Mouse (Mus musculus) kidney, embryonic 14.5 days (tissue): ENCODE results near the gene Zscan4f. TPM values are rescaled to one million over a fixed set of nuclear protein-coding genes. Genes with fewer than 3 reads are reported as not detected.
"Not testable (repeated sequence)": the region's sequence is repeated elsewhere in the genome, so short reads cannot be mapped to it uniquely, and the experiment has no call there.

Source experiments
- ATAC-seq: fragments of 200-750 bp; cut with Nextera tagmentation; 2 replicates; pipeline ENCODE4 v1.8.0; 2017; ENCODE audit warnings: moderate number of reproducible peaks, mild to moderate bottlenecking, moderate TSS enrichment, moderate library complexity; ENCODE audit not compliant: low FRiP score, low TSS enrichment
- H3K27ac ChIP-seq: fragments of 300-500 bp; sonication (generic); 2 replicates; pipeline ENCODE4 v1.5.1; 2014; ENCODE audit warnings: low read depth, mild to moderate bottlenecking, low read length, moderate library complexity, mixed read lengths
- H3K27me3 ChIP-seq: fragments of 300-500 bp; sonication (generic); 2 replicates; pipeline ENCODE4 v1.6.1; 2014; ENCODE audit warnings: mild to moderate bottlenecking, low read length; ENCODE audit not compliant: control insufficient read depth, insufficient read depth
- H3K36me3 ChIP-seq: fragments of 300-500 bp; sonication (generic); 2 replicates; pipeline ENCODE4 v1.6.1; 2014; ENCODE audit warnings: low read length, mixed read lengths; ENCODE audit not compliant: control insufficient read depth, insufficient read depth
- H3K4me1 ChIP-seq: fragments of 300-500 bp; sonication (generic); 2 replicates; pipeline ENCODE4 v1.6.1; 2014; ENCODE audit warnings: low read length, mixed read lengths; ENCODE audit not compliant: control insufficient read depth, insufficient read depth
- H3K4me2 ChIP-seq: fragments of 300-500 bp; sonication (generic); replicated peaks from 2 replicates; pipeline ENCODE4 v1.6.1; 2014; ENCODE audit warnings: low read depth, mild to moderate bottlenecking, low read length
- H3K4me3 ChIP-seq: fragments of 300-500 bp; sonication (generic); 2 replicates; pipeline ENCODE4 v1.5.1; 2014; ENCODE audit warnings: mild to moderate bottlenecking, low read length
- H3K9ac ChIP-seq: fragments of 300-500 bp; sonication (generic); 2 replicates; pipeline ENCODE4 v1.6.1; 2014; ENCODE audit warnings: low read depth, mild to moderate bottlenecking, low read length, moderate library complexity
- H3K9me3 ChIP-seq: fragments of 300-500 bp; sonication (generic); 2 replicates; pipeline ENCODE4 v1.6.1; 2016; ENCODE audit warnings: low read length; ENCODE audit not compliant: control insufficient read depth
- WGBS: fragments of 180-500 bp; shearing (Covaris S2); extraction: QIAGEN DNeasy Blood & Tissue Kit; methylation state at CpG from one replicate; pipeline ENCODE4 v1.1.7; 2014; 5-methylcytosine and 5-hydroxymethylcytosine counted together
- microRNA-seq: library from miRNA; unstranded; fragments of <30 nt; microRNA quantifications from one replicate; pipeline ENCODE4, GENCODE M21; 2016
- polyA plus RNA-seq: library from polyadenylated mRNA; unstranded; fragments of >200 nt; fragmentation: Nextera tagmentation; extraction: Ambion mirVana; gene quantifications from 2 replicates; pipeline ENCODE4 v1.2.1, GENCODE M21; 2014

Zscan4f gene
- not detected in 2 replicates for polyA plus RNA-seq

- H3K4me3 ChIP-seq, H3K4me1 ChIP-seq, H3K36me3 ChIP-seq, H3K27ac ChIP-seq, H3K9ac ChIP-seq, H3K27me3 ChIP-seq, H3K9me3 ChIP-seq, ATAC-seq, H3K4me2 ChIP-seq: not testable (repeated sequence)
- 88% methylated on average over 3 of the region's 3 CpGs for WGBS
These were observed at the start of gene Zscan4f for GRCm38 (mm10) chr7:11397615-11398014. TSS of gene Zscan4f (plus strand) at chr7:11397915.

- not testable (repeated sequence) for H3K27ac ChIP-seq, H3K9ac ChIP-seq, H3K27me3 ChIP-seq, H3K36me3 ChIP-seq, H3K4me1 ChIP-seq, H3K4me2 ChIP-seq, H3K9me3 ChIP-seq, ATAC-seq, H3K4me3 ChIP-seq
These were observed 13.1 kb upstream of the Zscan4f start for GRCm38 (mm10) chr7:11384641-11385040.

Small RNA genes lying within 50 kb of the gene (microRNA-seq; reads per million reads assigned to microRNA genes)
- gene Gm23087, result not detected

Other genes with a start within 250 kb of the Zscan4f start
- gene Zscan4d, start 231.8 kb upstream of the Zscan4f start, polyA plus RNA-seq, result not detected in 2 replicates
- not detected in 2 replicates for gene Zscan4e, start 87.2 kb upstream of the Zscan4f start, polyA plus RNA-seq
- gene Zscan4-ps2, start 116.4 kb downstream of the Zscan4f start, polyA plus RNA-seq, result not detected in 2 replicates
- not detected in 2 replicates for gene Zscan4-ps3, start 211.4 kb downstream of the Zscan4f start, polyA plus RNA-seq